Mouse (Mus musculus): ENCODE data around the gene Arhgap24.
A peak's percentile ranks its signal among the peaks of the same experiment; 100 is the strongest.
"Not testable (repeated sequence)": the region's sequence is repeated elsewhere in the genome, so short reads cannot be mapped to it uniquely, and the experiment has no call there.

Gene Arhgap24

DNA sequence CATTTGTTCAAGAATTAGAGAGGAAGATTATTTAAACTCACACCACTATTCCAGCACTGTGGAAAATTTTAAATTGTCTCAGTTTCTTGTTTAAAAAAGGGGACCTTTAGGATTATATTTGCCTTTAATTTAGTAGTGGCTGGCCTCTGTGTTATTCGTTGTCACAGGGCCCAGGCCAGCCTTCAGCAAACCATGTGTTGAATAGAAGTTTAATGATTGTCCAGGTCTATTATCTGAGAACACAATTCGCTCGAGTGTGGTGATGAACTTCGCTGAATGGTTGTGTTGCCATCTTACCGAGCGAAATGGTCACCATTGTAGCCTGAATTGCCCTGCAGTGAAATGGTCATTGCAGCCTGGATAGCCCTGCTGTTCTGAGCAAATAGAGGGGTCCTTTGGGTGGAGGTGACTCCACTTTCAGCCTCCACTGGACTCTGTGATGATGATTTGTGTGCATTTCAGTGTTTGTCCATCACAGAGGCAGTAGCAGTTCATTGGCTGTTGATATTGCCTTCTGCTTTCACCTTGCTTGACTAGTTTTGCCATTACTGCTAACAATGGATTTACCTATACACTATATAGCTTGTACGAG is 329.3 kb downstream of the Arhgap24 start:
- no peak for DNase-seq

DNA sequence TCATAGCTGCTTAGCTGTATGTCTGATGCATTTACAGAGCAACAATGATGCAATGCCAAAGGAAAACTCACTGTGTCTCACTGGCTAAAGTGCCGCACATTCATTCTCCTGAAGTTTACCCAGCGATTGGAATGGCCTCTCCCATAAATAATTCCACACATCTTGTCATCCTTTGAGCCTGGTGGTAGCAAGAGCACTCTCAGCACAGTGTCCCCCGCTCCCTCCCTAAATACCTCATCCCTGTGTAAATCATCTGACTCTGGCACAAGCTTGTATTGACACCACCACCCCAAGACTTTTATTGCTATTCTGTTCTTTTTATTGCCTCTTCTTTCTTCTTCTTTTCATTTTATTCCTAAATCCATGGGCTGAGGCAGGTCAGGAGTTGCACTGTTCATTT is 332.1 kb downstream of the Arhgap24 start:
- no peak for DNase-seq

GRCm38 (mm10) chr5:102817641-102818040 is 336.4 kb downstream of the Arhgap24 start:
- DNase-seq = no peak

DNA sequence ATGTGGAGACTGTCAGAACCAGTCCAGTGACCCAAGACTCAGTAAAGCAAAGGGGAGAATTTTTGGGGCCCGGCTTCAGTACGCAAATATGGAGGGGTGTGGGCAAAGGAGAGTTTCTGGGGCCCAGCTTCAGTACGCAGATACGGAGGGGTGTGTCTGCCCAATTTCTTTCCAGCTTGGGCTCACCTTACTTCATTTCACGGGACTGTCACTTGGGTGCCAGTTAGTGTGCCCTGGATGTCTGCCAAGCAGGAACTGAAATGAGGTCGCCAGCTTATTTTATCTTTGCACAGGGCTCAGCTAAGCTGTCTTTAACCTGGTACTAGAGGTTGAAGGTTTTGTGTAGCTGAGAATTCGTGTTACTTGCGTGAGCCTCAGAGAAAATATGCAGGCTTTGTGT is 344.3 kb downstream of the Arhgap24 start:
- DNase-seq = no peak

- no peak for DNase-seq
Measured at GRCm38 (mm10) chr5:102839071-102839470, 357.9 kb downstream of the Arhgap24 start.

GRCm38 (mm10) chr5:102843934-102844709 is 362.9 kb downstream of the Arhgap24 start:
- DNase-seq = no peak

DNA sequence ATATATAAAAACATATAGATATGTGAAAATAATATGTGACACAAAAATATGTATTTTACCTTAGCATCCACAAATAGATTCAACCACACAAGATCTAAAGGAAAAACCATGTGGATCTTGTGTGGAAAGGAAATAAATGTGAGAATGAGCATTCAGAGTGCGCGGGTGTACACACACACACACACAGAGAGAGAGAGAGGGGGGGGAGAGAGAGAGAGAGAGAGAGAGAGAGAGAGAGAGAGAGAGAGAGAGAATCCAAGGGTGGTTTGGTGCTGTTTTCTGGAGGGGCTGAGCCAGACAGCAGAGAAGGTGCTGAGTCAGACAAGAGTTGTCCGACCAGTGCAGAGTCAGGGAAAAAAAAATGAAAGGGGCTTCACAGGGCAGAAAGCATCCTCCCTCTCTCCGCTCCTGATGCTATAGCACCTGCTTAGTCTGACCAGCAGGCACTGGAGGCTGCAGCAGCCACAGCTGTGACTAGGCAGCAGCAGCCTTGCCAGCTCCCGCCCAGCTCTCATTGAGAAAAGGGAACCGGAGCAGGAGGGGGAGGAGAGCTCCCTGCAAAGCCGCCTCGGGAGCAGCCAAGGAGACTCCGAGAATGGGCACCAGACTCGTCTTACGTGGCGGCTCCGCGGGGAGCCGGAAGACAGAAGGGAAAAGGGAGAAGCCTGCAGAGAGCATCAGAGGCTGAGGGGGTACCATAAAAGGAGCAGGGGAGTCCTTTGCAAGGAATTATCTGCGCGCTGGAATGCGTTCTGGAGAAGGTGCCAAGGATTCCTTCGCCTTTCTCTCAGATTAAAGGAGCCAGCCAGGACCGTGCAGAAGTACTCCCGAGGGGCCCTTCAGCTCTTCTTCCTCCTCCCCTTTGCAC is 363.8 kb downstream of the Arhgap24 start:
- peak; percentile 88 for DNase-seq

DNA sequence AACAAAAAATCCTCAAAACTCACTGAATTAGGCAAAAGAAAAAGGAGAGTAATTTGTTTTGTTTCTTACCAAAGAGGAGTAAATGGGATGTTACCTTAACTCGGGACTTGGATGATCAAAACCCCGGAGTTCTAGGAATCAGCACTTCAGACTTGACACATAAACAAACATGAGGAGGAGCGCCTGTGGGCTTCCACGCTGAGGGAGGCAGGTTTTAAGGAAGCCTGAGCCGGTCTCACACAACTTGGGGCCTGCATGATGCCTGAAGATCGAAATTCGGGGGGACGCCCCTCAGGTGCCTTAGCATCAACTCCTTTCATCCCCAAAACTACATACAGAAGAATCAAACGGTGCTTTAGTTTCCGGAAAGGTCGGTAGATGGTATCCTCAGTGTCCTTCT is 364.6 kb downstream of the Arhgap24 start:
- DNase-seq = no peak

GRCm38 (mm10) chr5:102847859-102848258 is 366.7 kb downstream of the Arhgap24 start:
- DNase-seq = no peak

GRCm38 (mm10) chr5:102851761-102852160 is 370.6 kb downstream of the Arhgap24 start:
- no peak for DNase-seq

- DNase-seq = no peak
Measured at GRCm38 (mm10) chr5:102853750-102854149, 372.6 kb downstream of the Arhgap24 start.

DNA sequence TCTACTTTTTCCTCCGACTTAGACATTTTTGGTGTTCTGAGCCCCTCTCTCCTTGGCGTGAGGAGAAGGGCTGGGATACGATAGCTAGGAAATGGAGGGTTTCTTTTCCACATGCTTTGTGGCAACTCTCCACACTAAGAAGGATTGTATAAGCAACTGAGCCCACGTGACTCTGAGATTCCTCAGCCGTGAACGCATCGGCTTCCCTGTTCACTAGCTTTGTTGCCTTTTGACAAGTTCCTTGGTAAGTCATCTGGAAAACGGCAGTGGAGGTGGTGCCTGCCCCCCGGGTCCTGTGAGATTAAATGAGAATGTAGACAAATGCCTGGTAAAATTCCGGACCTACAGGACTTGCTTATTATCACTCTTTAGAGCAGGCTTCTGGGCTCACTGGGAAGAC is 374.6 kb downstream of the Arhgap24 start:
- peak; percentile 16 for DNase-seq

GRCm38 (mm10) chr5:102858047-102858446 is 376.9 kb downstream of the Arhgap24 start:
- DNase-seq = no peak

GRCm38 (mm10) chr5:102859749-102860148 is 378.6 kb downstream of the Arhgap24 start:
- DNase-seq = no peak

- peak; percentile 31 for DNase-seq
Measured at GRCm38 (mm10) chr5:102868196-102868595, 387.0 kb downstream of the Arhgap24 start.

- DNase-seq = not testable (repeated sequence)
Measured at GRCm38 (mm10) chr5:102872996-102873395, 391.8 kb downstream of the Arhgap24 start.

GRCm38 (mm10) chr5:102874605-102875298 is 393.6 kb downstream of the Arhgap24 start:
- peak; percentile 77 for DNase-seq

DNA sequence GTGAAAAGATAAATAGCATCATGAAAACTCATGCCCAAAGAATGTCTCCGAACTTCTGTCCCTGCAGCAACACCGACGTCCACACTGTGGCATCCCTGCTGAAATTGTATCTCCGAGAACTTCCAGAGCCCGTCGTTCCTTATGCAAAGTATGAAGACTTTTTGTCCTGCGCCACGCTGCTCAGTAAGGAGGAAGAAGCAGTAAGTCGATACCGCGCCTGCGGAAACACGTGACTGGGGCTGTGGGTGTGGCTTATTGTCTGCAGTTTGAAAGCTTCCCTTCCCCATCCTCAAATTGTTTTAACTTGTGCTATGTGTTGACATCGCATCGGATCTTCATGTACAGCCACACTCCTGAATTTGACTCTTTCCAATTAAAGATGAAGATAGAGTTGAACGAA is 394.4 kb downstream of the Arhgap24 start:
- DNase-seq = no peak

GRCm38 (mm10) chr5:102888482-102889162 is 407.4 kb downstream of the Arhgap24 start:
- no peak for DNase-seq

GRCm38 (mm10) chr5:102889163-102889488 is 407.9 kb downstream of the Arhgap24 start:
- no peak for DNase-seq

DNA sequence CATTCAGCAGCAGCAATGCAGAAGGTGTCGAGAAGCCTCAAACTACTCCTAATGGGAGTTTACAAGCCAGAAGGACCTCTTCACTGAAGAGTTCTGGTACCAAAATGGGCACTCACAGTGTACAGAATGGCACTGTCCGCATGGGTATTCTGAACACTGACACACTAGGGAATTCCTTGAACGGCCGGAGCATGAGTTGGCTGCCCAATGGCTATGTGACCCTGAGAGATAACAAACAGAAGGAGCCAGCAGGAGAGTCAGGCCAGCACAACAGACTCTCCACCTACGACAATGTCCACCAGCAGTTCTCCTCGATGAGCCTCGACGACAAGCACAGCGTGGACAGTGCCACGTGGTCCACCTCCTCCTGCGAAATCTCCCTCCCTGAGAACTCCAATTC is 411.0 kb downstream of the Arhgap24 start:
- no peak for DNase-seq

DNA sequence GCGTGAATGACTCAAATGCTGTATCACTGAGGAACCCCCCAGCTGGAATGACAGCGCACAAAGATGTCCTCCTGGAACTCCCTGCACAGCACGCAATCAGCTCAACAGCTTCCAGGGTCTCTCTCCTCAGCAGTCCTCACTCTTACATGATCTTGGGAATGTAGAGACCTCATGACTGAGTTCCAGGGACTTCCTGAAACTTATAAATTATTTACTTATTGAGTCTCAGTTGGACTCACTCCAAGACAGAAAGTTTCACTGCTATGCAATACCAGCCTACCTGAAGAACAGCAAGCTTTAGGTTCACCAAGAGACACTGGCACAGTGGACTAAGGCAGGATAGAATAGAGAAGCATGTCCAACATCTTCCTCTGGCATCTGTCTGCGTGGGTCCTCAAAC is 417.1 kb downstream of the Arhgap24 start:
- no peak for DNase-seq
